Mouse (Mus musculus): ENCODE data around the gene Tmem54. TPM values are rescaled to one million over a fixed set of nuclear protein-coding genes. Genes with fewer than 3 reads are reported as not detected.

The Tmem54 gene
- polyA plus RNA-seq, 1 experiment from 2014 or later, result not detected

DNA sequence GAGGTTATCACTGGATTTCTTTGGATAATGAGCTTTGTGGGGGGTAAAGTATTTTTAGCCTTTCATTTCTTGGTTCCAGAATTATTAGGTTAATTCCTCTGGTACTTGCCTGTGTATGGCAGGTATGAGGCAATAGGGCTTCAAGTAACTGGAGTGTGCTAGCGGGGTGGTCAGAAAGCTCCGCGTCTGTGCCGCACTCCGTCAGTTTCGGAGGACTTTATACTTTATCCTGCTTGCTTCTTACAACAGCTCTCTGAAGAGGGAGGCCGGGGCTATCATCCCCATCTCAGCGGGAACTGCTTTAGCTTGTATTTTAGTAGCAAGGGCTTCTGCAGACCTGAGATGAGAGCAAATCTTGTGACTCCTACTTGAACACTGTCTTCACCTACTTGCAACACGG lies 26.2 kb upstream of the Tmem54 start:
- Histone ChIP-seq H3K27ac (replicated peaks) (no peak overlapping the region), H3K9me3 (no peaks in the 10 kb centered on the region), H3K4me2 (no peak overlapping the region), H3K4me3 (no peak overlapping the region), H3K9ac (no peak overlapping the region), H3K36me3 (peaks cover 74% of the 10 kb centered on the region), H3K4me1 (replicated peaks) (no peaks in the 10 kb centered on the region), H3K27me3 (no peaks in the 10 kb centered on the region)
- WGBS, result 95% methylated on average over 9 of the region's 9 CpGs
- ATAC-seq (ENCODE audit: low FRiP score, low read depth), result no peak

GRCm38 (mm10) chr4:129081041-129081440 lies 24.3 kb upstream of the Tmem54 start:
- no peaks in the 10 kb centered on the region for H3K9me3 ChIP-seq
- no peak overlapping the region for H3K4me3 ChIP-seq
- WGBS, result 83% methylated on average over 7 of the region's 7 CpGs
- ATAC-seq (ENCODE audit: low FRiP score, low read depth), result no peak
- H3K4me1 ChIP-seq (replicated peaks), result no peaks in the 10 kb centered on the region
- H3K36me3 ChIP-seq, result peaks cover 70% of the 10 kb centered on the region
- no peak overlapping the region for H3K9ac ChIP-seq
- H3K4me2 ChIP-seq, result no peak overlapping the region
- no peaks in the 10 kb centered on the region for H3K27me3 ChIP-seq
- H3K27ac ChIP-seq (replicated peaks), result no peak overlapping the region; the same call in 1 of the 2 replicates

- no peaks in the 10 kb centered on the region for H3K9me3 ChIP-seq
- H3K4me3 ChIP-seq, result no peak overlapping the region
- WGBS, result 68% methylated on average over 6 of the region's 6 CpGs
- H3K4me1 ChIP-seq (replicated peaks), result no peaks in the 10 kb centered on the region
- no peak overlapping the region for H3K4me2 ChIP-seq
- no peak for ATAC-seq (ENCODE audit: low FRiP score, low read depth)
- no peaks in the 10 kb centered on the region for H3K27me3 ChIP-seq
- H3K27ac ChIP-seq (replicated peaks), result no peak overlapping the region; the same call in 1 of the 2 replicates
- H3K9ac ChIP-seq, result no peak overlapping the region
- H3K36me3 ChIP-seq, result peaks cover 67% of the 10 kb centered on the region
These were observed 23.8 kb upstream of the Tmem54 start for GRCm38 (mm10) chr4:129081512-129081911.

DNA sequence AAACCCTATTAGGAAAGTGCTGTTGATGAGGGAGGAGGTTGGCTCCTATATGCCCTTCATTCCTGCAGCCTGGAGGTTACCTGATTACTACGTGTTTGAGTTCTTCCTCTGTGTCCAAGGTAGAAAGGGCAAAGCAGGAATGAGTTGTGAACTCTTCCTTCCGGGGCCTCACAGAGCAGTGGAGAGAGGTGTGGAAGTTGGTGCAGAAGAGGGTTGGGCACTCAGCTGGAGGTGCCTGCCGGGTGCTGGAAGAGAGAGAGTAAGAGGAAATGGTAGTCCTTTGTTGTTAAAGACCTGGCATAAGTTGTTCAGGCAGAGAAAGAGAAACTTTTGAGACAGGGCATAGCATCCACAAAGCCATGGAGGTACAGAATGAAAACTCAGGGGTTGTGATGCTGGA lies 23.4 kb upstream of the Tmem54 start:
- WGBS, result 89% methylated on average over 3 of the region's 3 CpGs
- 0 out of 2 replicates have a peak overlapping the region, but pooled peaks have one; percentile 1 for H3K27ac ChIP-seq (replicated peaks)
- H3K36me3 ChIP-seq, result peaks cover 62% of the 10 kb centered on the region
- H3K4me3 ChIP-seq, result no peak overlapping the region
- H3K4me1 ChIP-seq (replicated peaks), result no peaks in the 10 kb centered on the region
- H3K9me3 ChIP-seq, result no peaks in the 10 kb centered on the region
- H3K27me3 ChIP-seq, result no peaks in the 10 kb centered on the region
- no peak overlapping the region for H3K4me2 ChIP-seq
- H3K9ac ChIP-seq, result no peak overlapping the region
- ATAC-seq (ENCODE audit: low FRiP score, low read depth), result no peak

DNA sequence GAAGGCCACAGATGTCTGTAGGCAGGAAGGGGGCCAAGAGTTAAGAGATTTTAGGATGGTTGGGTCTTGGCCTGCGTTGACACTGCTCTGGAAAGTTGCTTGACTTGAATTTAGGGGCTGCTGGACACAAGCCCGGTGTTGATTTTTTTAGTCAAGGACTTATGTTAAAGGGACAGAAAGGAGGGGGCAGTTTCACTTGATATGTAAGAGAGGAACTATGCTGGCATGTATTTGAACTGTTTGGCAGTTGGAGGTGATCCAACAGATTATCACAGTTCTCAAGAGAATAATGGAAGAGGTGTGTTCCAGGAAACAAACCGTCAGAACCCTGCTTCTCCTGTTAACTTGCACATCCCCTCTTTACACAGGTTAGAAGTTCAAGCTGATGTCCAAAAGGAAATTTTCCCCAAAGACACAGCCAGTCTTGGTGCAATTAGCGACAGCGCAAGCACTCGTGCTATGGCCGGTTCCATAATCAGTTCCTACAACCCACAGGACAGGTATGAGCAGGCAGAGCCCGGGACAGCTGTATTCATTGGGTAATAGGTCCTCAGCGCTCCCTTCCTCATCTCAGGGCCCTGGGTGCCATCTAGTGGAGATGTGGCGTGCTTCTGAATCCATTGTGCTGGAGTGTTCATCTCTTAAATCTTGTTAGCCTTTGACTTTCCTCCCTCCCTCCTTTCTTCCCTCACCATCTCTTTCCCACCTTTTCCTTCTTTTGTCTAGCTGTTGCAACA lies 22.8 kb upstream of the Tmem54 start:
- Histone ChIP-seq H3K4me3 (no peak overlapping the region), H3K4me1 (replicated peaks) (no peaks in the 10 kb centered on the region), H3K9me3 (no peaks in the 10 kb centered on the region), H3K27ac (replicated peaks) (no peak overlapping the region), H3K36me3 (peaks cover 58% of the 10 kb centered on the region), H3K27me3 (no peaks in the 10 kb centered on the region), H3K9ac (no peak overlapping the region), H3K4me2 (no peak overlapping the region)
- peak; percentile 54; the same call in 1 of the 2 replicates for ATAC-seq (ENCODE audit: low FRiP score, low read depth)
- WGBS, result 42% methylated on average over 10 of the region's 10 CpGs

DNA sequence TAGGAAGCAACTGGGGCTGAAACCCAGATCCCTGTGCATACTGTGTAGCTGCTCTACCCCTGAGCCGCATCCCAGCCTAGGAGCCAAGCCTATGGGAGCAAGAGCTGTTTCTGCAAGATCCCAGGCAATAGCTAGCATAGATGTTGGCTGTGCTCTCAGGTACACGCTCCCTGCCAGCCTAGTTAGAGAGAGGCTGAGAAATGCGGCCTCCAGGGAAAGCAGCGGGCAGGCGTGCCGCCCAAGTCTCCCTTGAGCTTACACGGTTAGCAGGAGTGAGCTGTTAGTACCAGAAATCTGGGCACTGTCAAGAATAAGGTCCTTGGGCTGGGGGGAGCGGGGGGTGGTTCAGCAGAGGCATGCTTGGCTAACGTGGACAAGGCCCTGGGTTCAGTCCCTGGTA lies 20.5 kb upstream of the Tmem54 start:
- Histone ChIP-seq H3K36me3 (peaks cover 37% of the 10 kb centered on the region), H3K4me2 (no peak overlapping the region)

DNA sequence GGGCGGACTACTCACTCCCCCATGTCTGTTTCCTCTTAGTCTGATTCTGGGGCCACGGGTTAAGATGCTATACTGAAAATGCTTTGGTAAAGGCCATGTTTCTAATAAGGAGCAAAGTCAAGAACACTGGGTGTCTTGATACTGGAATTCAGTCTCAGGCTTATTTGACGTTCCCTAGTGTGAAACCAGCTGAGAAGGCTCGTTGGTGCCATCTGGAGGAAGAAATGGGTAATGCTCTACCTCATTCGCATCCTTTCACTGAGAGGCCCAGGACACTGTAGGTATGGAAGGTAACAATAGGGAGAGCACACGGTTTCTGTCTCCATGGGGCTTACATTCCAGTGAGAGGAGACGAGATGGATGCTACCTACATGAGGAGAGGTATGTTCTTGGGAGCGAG lies 19.3 kb upstream of the Tmem54 start:
- no peaks in the 10 kb centered on the region for H3K9me3 ChIP-seq
- H3K4me1 ChIP-seq (replicated peaks), result no peaks in the 10 kb centered on the region
- H3K4me2 ChIP-seq, result no peak overlapping the region
- H3K27me3 ChIP-seq, result no peaks in the 10 kb centered on the region
- ATAC-seq (ENCODE audit: low FRiP score, low read depth), result no peak
- WGBS, result 28% methylated on average over 8 of the region's 8 CpGs
- H3K27ac ChIP-seq (replicated peaks), result no peak overlapping the region
- H3K9ac ChIP-seq, result no peak overlapping the region
- no peak overlapping the region for H3K4me3 ChIP-seq
- H3K36me3 ChIP-seq, result peaks cover 26% of the 10 kb centered on the region

More for the DNA sequence above, 20.5 kb upstream of the Tmem54 start:
- Histone ChIP-seq H3K9me3 (no peaks in the 10 kb centered on the region), H3K27me3 (no peaks in the 10 kb centered on the region), H3K4me3 (no peak overlapping the region), H3K9ac (no peak overlapping the region), H3K4me1 (replicated peaks) (no peaks in the 10 kb centered on the region), H3K27ac (replicated peaks) (no peak overlapping the region)
- ATAC-seq (ENCODE audit: low FRiP score, low read depth), result no peak
- WGBS, result 92% methylated on average over 9 of the region's 9 CpGs

DNA sequence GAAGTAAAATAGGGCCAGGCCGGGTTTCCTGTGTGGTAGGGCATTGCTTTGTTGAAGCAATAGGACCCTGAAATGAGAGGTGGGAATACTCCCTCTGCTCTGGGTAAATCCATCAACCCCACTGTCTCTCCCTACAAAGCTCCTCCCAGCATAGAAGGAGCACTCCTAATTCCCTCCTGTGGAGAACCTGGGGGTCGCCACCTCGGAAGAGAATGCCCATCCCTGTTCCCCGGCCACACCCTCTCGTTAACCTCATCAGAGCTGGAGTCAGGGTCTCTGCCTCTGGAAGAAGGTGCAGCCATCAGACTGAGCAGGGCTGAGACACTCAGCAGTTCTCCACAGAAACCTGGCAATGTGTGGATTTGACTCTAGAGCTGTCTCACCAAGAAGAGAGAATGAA lies 17.5 kb upstream of the Tmem54 start:
- ATAC-seq (ENCODE audit: low FRiP score, low read depth), result no peak
- WGBS, result 54% methylated on average over 5 of the region's 5 CpGs
- Histone ChIP-seq H3K9me3 (no peaks in the 10 kb centered on the region), H3K27ac (replicated peaks) (no peak overlapping the region), H3K36me3 (peaks cover 18% of the 10 kb centered on the region), H3K9ac (no peak overlapping the region), H3K27me3 (no peaks in the 10 kb centered on the region), H3K4me2 (no peak overlapping the region), H3K4me3 (no peak overlapping the region), H3K4me1 (replicated peaks) (no peaks in the 10 kb centered on the region)

GRCm38 (mm10) chr4:129095276-129095675 lies 10.1 kb upstream of the Tmem54 start:
- no peaks in the 10 kb centered on the region for H3K36me3 ChIP-seq
- H3K27me3 ChIP-seq, result no peaks in the 10 kb centered on the region
- no peak overlapping the region for H3K4me3 ChIP-seq
- H3K9me3 ChIP-seq, result no peaks in the 10 kb centered on the region
- ATAC-seq (ENCODE audit: low FRiP score, low read depth), result no peak
- no peak overlapping the region for H3K9ac ChIP-seq
- WGBS, result 37% methylated on average over 15 of the region's 15 CpGs
- no peaks in the 10 kb centered on the region for H3K4me1 ChIP-seq (replicated peaks)
- H3K27ac ChIP-seq (replicated peaks), result no peak overlapping the region
- H3K4me2 ChIP-seq, result peak overlapping the region; percentile 1; the same call in 1 of the 2 replicates

GRCm38 (mm10) chr4:129097006-129097405 lies 8.3 kb upstream of the Tmem54 start:
- ATAC-seq (ENCODE audit: low FRiP score, low read depth), result no peak
- no peaks in the 10 kb centered on the region for H3K9me3 ChIP-seq
- no peak overlapping the region for H3K4me3 ChIP-seq
- H3K27me3 ChIP-seq, result no peaks in the 10 kb centered on the region
- H3K9ac ChIP-seq, result no peak overlapping the region
- no peak overlapping the region for H3K27ac ChIP-seq (replicated peaks)
- no peaks in the 10 kb centered on the region for H3K4me1 ChIP-seq (replicated peaks)
- no peaks in the 10 kb centered on the region for H3K36me3 ChIP-seq
- WGBS, result 82% methylated on average over 7 of the region's 7 CpGs
- no peak overlapping the region for H3K4me2 ChIP-seq

DNA sequence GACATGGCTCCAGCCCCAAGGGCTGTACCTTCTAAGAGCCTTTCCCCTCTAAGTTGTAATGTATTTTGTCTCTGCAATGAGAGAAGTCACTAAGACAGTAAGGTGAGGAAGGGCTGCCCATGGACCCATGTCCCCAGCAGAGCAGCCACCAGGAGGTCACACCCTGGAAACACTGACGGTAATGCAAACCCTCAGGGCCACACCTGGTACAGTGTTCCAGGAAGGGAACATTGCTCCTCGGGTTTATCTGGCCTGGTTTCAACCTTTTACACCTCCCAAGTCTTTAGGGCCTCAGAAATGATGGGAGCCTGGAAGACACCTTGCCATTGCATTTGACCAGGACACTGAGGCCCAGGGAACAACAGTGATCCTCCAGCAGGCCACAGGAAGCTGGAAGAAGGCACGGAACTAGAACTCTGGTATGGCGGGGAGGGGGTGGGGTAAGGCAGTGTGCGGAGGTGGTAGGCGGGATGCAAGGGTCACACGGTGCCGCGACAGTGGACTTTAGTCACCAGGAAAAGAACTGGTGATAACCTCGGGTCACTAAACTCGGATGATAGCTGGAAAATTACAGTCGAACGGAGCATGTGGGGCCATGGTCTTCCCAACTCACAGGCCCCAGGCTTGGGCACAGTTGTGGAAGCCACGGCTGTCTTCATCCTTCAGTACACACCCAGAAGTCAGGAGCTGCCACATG lies 3.1 kb upstream of the Tmem54 start:
- WGBS, result 86% methylated on average over 14 of the region's 14 CpGs

DNA sequence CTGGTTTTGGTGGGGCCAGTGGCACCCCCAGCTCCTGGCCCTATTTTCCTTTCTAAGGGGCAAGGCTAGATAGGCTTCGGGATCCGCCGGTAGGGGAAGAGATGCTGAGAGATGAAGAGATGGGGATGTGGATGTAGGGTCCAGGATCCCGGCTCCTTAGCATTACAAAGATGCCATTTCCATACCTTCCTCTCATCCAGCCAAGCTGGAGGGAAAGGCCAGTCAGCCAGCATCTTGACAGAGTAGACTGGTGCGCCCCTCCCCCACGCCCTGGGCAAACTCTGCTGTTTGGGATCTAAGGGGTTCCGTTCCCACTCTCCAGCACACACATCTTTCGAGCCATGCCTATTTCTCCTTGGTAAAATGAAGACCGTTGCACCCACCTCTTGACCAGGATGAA lies 725 bp downstream of the Tmem54 start:
- Histone ChIP-seq H3K4me3 (no peak overlapping the region), H3K9ac (no peak overlapping the region), H3K36me3 (no peaks in the 10 kb centered on the region), H3K4me2 (no peak overlapping the region), H3K4me1 (replicated peaks) (peaks cover 5% of the 10 kb centered on the region), H3K27me3 (peaks cover 21% of the 10 kb centered on the region), H3K9me3 (no peaks in the 10 kb centered on the region), H3K27ac (replicated peaks) (no peak overlapping the region)
- no peak for ATAC-seq (ENCODE audit: low FRiP score, low read depth)
- 20% methylated on average over 9 of the region's 9 CpGs for WGBS

More for the DNA sequence above, 3.1 kb upstream of the Tmem54 start:
- Histone ChIP-seq H3K36me3 (no peaks in the 10 kb centered on the region), H3K27me3 (peaks cover 21% of the 10 kb centered on the region), H3K27ac (replicated peaks) (no peak overlapping the region), H3K9ac (no peak overlapping the region), H3K9me3 (no peaks in the 10 kb centered on the region), H3K4me3 (no peak overlapping the region), H3K4me1 (replicated peaks) (peaks cover 5% of the 10 kb centered on the region), H3K4me2 (no peak overlapping the region)
- no peak for ATAC-seq (ENCODE audit: low FRiP score, low read depth)

All from hindbrain, embryonic 15.5 days (tissue).